Mouse (Mus musculus): Measurements from ENCODE around the gene Bcl10. TPM values are rescaled to one million over a fixed set of nuclear protein-coding genes. Genes with fewer than 3 reads are reported as not detected.
"Not testable (repeated sequence)": the region's sequence is repeated elsewhere in the genome, so short reads cannot be mapped to it uniquely, and the experiment has no call there.

Gene Bcl10
- 47.0 and 50.4 TPM in 2 replicates for polyA plus RNA-seq (2015; fragmentation: Nextera tagmentation; extraction: Ambion mirVana)

DNA sequence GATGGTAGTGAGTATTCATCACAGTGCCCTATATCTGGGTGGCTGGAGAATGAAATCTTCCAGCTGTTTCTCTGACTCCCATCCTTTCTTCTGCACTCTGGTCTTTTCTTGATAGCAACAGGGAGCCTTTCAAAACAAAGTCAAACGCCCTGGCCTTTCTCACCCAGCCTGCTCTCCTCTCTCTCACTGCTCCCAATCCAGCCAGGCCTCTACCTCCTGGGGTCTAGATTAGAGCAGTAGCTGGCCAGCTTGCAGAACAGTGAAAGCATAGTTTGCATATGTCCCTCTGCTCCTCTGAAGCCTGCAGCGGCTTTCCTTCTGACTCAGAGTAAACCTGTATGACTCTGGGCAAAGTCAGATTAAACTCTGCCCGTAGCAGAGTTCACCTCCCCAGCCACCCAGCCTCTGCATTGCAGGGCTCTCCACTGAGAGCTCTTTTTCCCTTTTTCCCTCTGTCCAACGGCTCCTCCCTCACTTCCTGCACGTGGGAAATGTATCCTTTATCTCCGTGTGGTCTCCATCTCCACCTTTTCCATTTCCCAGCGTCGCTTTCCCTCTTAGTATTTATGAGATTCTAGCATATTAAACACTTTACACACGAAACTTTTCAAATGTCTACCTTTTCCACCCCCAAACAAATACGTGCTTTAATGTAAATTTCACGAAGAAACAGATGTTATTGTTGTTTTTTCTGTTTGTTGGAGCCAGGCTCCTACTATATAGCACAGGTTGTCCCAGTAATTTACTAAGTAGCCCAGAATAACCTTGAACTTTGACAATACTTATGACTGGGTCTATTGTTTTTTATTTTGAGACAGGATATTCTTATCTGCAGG is at the start of gene Bcl10:
TSS of gene Bcl10 (plus strand) at position 786 of the 836 bp plus-strand sequence.
- WGBS = 34% methylated on average over 11 of the region's 11 CpGs
- H3K9me3 ChIP-seq = 0 out of 2 replicates have a peak, but pooled peaks cover 10% of the 10 kb centered on the region
- peak within 1 kb of the TSS; percentile 93 for H3K27ac ChIP-seq
- H3K9ac ChIP-seq = peak within 1 kb of the TSS; percentile 62
- no peak for ATAC-seq (ENCODE audit: insufficient number of reproducible peaks, insufficient read depth, low FRiP score, low TSS enrichment, low read depth)
- H3K36me3 ChIP-seq = no peaks in the 10 kb centered on the region
- peak within 1 kb of the TSS; percentile 60 for H3K4me2 ChIP-seq
- H3K27me3 ChIP-seq = no peaks in the 10 kb centered on the region
- peaks cover 16% of the 10 kb centered on the region for H3K4me1 ChIP-seq
- H3K4me3 ChIP-seq = peak within 1 kb of the TSS; percentile 63

DNA sequence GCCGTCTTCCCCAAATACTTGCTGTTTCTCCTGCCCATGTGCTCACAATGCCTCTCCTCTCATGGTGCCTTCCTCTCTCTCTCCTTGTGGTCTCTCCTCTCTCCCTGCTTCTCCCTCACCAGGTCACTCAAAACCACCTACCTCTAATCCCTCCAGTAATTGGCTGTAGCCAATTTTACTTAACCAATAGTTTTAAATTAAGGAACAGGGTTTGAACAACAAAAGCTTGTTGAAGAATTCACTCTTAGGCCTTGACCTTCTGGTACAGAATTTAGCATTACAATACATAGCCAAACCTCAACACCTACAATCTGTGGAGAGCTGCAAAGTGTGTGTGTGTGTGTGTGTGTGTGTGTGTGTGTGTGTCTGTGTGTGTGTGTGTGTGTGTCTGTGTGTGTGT is 49.3 kb upstream of the Bcl10 start:
- H3K4me2 ChIP-seq = no peak overlapping the region
- no peaks in the 10 kb centered on the region for H3K27me3 ChIP-seq
- no peak overlapping the region for H3K4me3 ChIP-seq
- no peaks in the 10 kb centered on the region for H3K4me1 ChIP-seq
- 85% methylated on average over 1 of the region's 1 CpGs for WGBS
- H3K27ac ChIP-seq = no peak overlapping the region
- H3K9ac ChIP-seq = no peak overlapping the region
- no peaks in the 10 kb centered on the region for H3K36me3 ChIP-seq
- ATAC-seq (ENCODE audit: insufficient number of reproducible peaks, insufficient read depth, low FRiP score, low TSS enrichment, low read depth) = no peak
- H3K9me3 ChIP-seq = no peaks in the 10 kb centered on the region

GRCm38 (mm10) chr3:145874126-145874525 is 48.5 kb upstream of the Bcl10 start:
- Histone ChIP-seq H3K9me3 (no peaks in the 10 kb centered on the region), H3K4me2 (no peak overlapping the region), H3K27ac (no peak overlapping the region), H3K27me3 (no peaks in the 10 kb centered on the region), H3K9ac (no peak overlapping the region), H3K4me3 (no peak overlapping the region), H3K4me1 (no peaks in the 10 kb centered on the region), H3K36me3 (no peaks in the 10 kb centered on the region)
- ATAC-seq (ENCODE audit: insufficient number of reproducible peaks, insufficient read depth, low FRiP score, low TSS enrichment, low read depth) = no peak
- 87% methylated on average over 4 of the region's 4 CpGs for WGBS

DNA sequence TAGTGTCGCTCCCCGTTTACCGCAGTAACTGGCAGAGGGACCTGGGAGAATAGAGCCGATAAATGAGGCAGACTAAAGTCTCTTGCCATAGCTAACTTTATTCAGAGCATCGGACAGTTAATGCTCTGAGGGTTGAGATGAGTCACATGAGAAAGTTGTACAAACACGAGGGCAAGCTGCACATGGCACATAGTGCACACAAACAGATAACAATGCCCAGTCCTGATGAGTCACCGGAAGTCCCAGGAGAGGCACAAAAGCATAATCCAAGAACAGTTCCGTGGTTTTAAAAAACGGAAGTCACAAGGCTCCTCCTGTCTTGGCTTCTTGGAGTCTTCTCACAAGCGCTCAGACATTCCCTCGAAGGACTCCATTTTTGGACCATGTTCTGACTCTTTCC is 46.5 kb upstream of the Bcl10 start:
- no peak for ATAC-seq (ENCODE audit: insufficient number of reproducible peaks, insufficient read depth, low FRiP score, low TSS enrichment, low read depth)
- no peaks in the 10 kb centered on the region for H3K9me3 ChIP-seq
- no peaks in the 10 kb centered on the region for H3K27me3 ChIP-seq
- 85% methylated on average over 11 of the region's 11 CpGs for WGBS
- no peak overlapping the region for H3K4me3 ChIP-seq
- H3K9ac ChIP-seq = no peak overlapping the region
- H3K4me2 ChIP-seq = no peak overlapping the region
- H3K27ac ChIP-seq = no peak overlapping the region
- no peaks in the 10 kb centered on the region for H3K36me3 ChIP-seq
- H3K4me1 ChIP-seq = no peaks in the 10 kb centered on the region

GRCm38 (mm10) chr3:145878867-145879266 is 43.7 kb upstream of the Bcl10 start:
- not testable (repeated sequence) for H3K27ac ChIP-seq; H3K36me3 ChIP-seq; ATAC-seq (ENCODE audit: insufficient number of reproducible peaks, insufficient read depth, low FRiP score, low TSS enrichment, low read depth); H3K4me2 ChIP-seq; H3K9ac ChIP-seq; H3K4me1 ChIP-seq; H3K9me3 ChIP-seq; H3K27me3 ChIP-seq; H3K4me3 ChIP-seq
- WGBS = 89% methylated on average over 14 of the region's 14 CpGs

GRCm38 (mm10) chr3:145880335-145880734 is 42.3 kb upstream of the Bcl10 start:
- no peak overlapping the region for H3K4me2 ChIP-seq
- H3K4me3 ChIP-seq = no peak overlapping the region
- WGBS = 71% methylated on average over 1 of the region's 1 CpGs
- H3K9me3 ChIP-seq = no peaks in the 10 kb centered on the region
- no peaks in the 10 kb centered on the region for H3K27me3 ChIP-seq
- ATAC-seq (ENCODE audit: insufficient number of reproducible peaks, insufficient read depth, low FRiP score, low TSS enrichment, low read depth) = no peak
- H3K4me1 ChIP-seq = peaks cover 3% of the 10 kb centered on the region
- no peak overlapping the region for H3K27ac ChIP-seq
- no peak overlapping the region for H3K9ac ChIP-seq
- no peaks in the 10 kb centered on the region for H3K36me3 ChIP-seq

- H3K4me3 ChIP-seq = no peak overlapping the region
- no peak for ATAC-seq (ENCODE audit: insufficient number of reproducible peaks, insufficient read depth, low FRiP score, low TSS enrichment, low read depth)
- peaks cover 15% of the 10 kb centered on the region for H3K4me1 ChIP-seq
- 81% methylated on average over 15 of the region's 15 CpGs for WGBS
- no peak overlapping the region for H3K27ac ChIP-seq
- H3K9ac ChIP-seq = no peak overlapping the region
- H3K36me3 ChIP-seq = no peaks in the 10 kb centered on the region
- H3K4me2 ChIP-seq = no peak overlapping the region
- no peaks in the 10 kb centered on the region for H3K27me3 ChIP-seq
- no peaks in the 10 kb centered on the region for H3K9me3 ChIP-seq
Observed at GRCm38 (mm10) chr3:145882076-145882874, 40.3 kb upstream of the Bcl10 start.

GRCm38 (mm10) chr3:145883233-145883632 is 39.4 kb upstream of the Bcl10 start:
- ATAC-seq (ENCODE audit: insufficient number of reproducible peaks, insufficient read depth, low FRiP score, low TSS enrichment, low read depth) = peak; percentile 73; the same call in 1 of the 2 replicates
- Histone ChIP-seq H3K9ac (no peak overlapping the region), H3K9me3 (no peaks in the 10 kb centered on the region), H3K4me1 (peaks cover 15% of the 10 kb centered on the region), H3K4me3 (no peak overlapping the region), H3K36me3 (no peaks in the 10 kb centered on the region), H3K27me3 (no peaks in the 10 kb centered on the region), H3K4me2 (no peak overlapping the region), H3K27ac (no peak overlapping the region)
- 36% methylated on average over 2 of the region's 2 CpGs for WGBS

DNA sequence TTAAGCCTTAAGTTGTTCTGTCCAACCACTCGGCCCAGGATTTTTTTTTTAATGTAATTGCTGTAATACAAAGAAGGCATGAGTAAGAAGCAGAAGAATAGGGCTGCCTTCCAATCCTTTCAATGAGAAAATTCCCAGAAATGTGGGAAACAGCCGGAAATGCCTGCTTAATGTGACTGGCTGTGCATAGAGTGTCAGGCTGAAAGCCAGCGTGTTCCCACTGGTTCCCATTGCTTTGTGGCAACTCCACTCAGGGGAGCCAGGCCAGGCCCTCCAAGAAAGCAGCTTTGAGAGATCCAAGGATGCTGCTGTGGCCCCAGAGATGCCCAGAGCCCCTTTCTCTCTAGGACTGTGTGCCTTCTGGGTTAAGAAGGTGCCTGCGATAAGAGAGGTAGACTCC is 37.2 kb upstream of the Bcl10 start:
- H3K9ac ChIP-seq = no peak overlapping the region
- 67% methylated on average over 4 of the region's 4 CpGs for WGBS
- peaks cover 15% of the 10 kb centered on the region for H3K4me1 ChIP-seq
- no peaks in the 10 kb centered on the region for H3K27me3 ChIP-seq
- no peak overlapping the region for H3K4me3 ChIP-seq
- no peaks in the 10 kb centered on the region for H3K9me3 ChIP-seq
- H3K27ac ChIP-seq = peak overlapping the region; percentile 30
- no peaks in the 10 kb centered on the region for H3K36me3 ChIP-seq
- H3K4me2 ChIP-seq = no peak overlapping the region
- ATAC-seq (ENCODE audit: insufficient number of reproducible peaks, insufficient read depth, low FRiP score, low TSS enrichment, low read depth) = no peak

- H3K9me3 ChIP-seq = no peaks in the 10 kb centered on the region
- H3K4me1 ChIP-seq = peaks cover 15% of the 10 kb centered on the region
- H3K27me3 ChIP-seq = no peaks in the 10 kb centered on the region
- no peak overlapping the region for H3K4me3 ChIP-seq
- ATAC-seq (ENCODE audit: insufficient number of reproducible peaks, insufficient read depth, low FRiP score, low TSS enrichment, low read depth) = no peak
- 33% methylated on average over 5 of the region's 5 CpGs for WGBS
- H3K9ac ChIP-seq = no peak overlapping the region
- no peaks in the 10 kb centered on the region for H3K36me3 ChIP-seq
- no peak overlapping the region for H3K4me2 ChIP-seq
- peak overlapping the region; percentile 30 for H3K27ac ChIP-seq
Observed at GRCm38 (mm10) chr3:145885851-145886464, 36.6 kb upstream of the Bcl10 start.

DNA sequence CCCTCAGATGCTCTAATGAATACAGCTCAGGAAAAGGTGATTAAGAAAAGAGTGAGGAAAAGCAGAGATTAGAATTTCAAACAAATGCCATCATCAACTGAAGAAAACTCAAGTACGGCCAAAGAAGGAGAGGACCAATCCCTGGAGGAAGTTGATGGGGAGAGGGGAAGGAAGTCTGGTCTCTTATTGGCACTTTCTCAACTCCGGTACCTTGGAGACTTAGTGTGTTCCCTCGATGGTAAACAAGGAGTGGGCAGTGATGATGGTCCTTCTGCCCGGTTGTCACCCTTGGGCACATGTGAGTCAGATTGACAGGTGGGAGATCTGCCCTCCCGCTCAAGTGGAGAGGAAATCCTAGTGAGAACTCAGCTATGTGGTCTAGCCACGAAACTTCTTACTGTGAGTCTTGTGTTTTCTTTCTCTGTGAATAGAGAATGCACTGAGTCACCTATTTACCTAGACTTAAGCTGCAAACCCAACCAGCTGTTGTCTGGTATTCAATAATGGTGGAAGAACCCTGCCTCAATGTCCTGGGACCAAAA is 35.1 kb upstream of the Bcl10 start:
- Histone ChIP-seq H3K4me3 (no peak overlapping the region), H3K36me3 (no peaks in the 10 kb centered on the region), H3K9me3 (no peaks in the 10 kb centered on the region), H3K27me3 (no peaks in the 10 kb centered on the region), H3K27ac (no peak overlapping the region), H3K4me2 (no peak overlapping the region), H3K9ac (no peak overlapping the region), H3K4me1 (peaks cover 12% of the 10 kb centered on the region)
- ATAC-seq (ENCODE audit: insufficient number of reproducible peaks, insufficient read depth, low FRiP score, low TSS enrichment, low read depth) = no peak
- WGBS = 79% methylated on average over 6 of the region's 6 CpGs
